Mouse (Mus musculus) activated CD4-positive, CD25-positive, alpha-beta regulatory T cell, adult 4 months (primary cell): Measurements from ENCODE around the gene Fads3. TPM values are rescaled to one million over a fixed set of nuclear protein-coding genes. Genes with fewer than 3 reads are reported as not detected.

Experiments
- polyA plus RNA-seq, 2 experiments: library from polyadenylated mRNA; unstranded; fragments of 100-300 nt; shearing (Covaris generic); gene quantifications; one replicate each; pipeline ENCODE4 v1.2.1; 2017

Fads3 gene
- polyA plus RNA-seq, 2 experiments from 2014 or later, result not detected

Other genes starting within 250 kb of the Fads3 start
- gene Scgb2a2, start 194.0 kb upstream of the Fads3 start, polyA plus RNA-seq, result not detected
- gene Incenp, start 142.0 kb upstream of the Fads3 start, polyA plus RNA-seq, result 10 to 100 TPM; 30.3 to 31.9 TPM
- 1,000 to 10,000 TPM; 1,834 to 2,304 TPM for gene Fth1, start 61.0 kb upstream of the Fads3 start, polyA plus RNA-seq
- not detected for gene Best1, start 39.9 kb upstream of the Fads3 start, polyA plus RNA-seq
- gene Rab3il1, start 39.9 kb upstream of the Fads3 start, polyA plus RNA-seq, result 1 to 10 TPM in 1 of 2 experiments, not detected in 1; 1.2 TPM
- under 1 TPM; 0.19 to 0.29 TPM for gene Fads2, start 60.2 kb downstream of the Fads3 start, polyA plus RNA-seq
- 1 to 10 TPM; 6.7 to 7.2 TPM for gene Fads1, start 141.3 kb downstream of the Fads3 start, polyA plus RNA-seq
- gene Tmem258, start 162.4 kb downstream of the Fads3 start, polyA plus RNA-seq, result 100 to 1,000 TPM; 356 to 371 TPM
- gene Fen1, start 162.6 kb downstream of the Fads3 start, polyA plus RNA-seq, result 10 to 100 TPM; 51.7 to 76.7 TPM
- under 1 TPM in 1 of 2 experiments, not detected in 1; 0.09 TPM for gene Myrf, start 199.2 kb downstream of the Fads3 start, polyA plus RNA-seq